Mouse (Mus musculus) adrenal gland, postnatal 25 days (tissue): Measurements from ENCODE around the gene Rab3gap2. TPM values are rescaled to one million over a fixed set of nuclear protein-coding genes. Genes with fewer than 3 reads are reported as not detected.
A peak's percentile ranks its signal among the peaks of the same experiment; 100 is the strongest.

Experiments
- DNase-seq: peaks from one replicate; pipeline ENCODE4 v3.0.0; 2021; ENCODE audit warnings: mixed read lengths
- total RNA-seq: library from RNA; stranded (reverse); gene quantifications from 2 replicates; pipeline ENCODE4 v1.2.3, GENCODE M21; 2021

Gene Rab3gap2
- total RNA-seq, 1 experiment from 2014 or later, result 60.8 TPM

DNA sequence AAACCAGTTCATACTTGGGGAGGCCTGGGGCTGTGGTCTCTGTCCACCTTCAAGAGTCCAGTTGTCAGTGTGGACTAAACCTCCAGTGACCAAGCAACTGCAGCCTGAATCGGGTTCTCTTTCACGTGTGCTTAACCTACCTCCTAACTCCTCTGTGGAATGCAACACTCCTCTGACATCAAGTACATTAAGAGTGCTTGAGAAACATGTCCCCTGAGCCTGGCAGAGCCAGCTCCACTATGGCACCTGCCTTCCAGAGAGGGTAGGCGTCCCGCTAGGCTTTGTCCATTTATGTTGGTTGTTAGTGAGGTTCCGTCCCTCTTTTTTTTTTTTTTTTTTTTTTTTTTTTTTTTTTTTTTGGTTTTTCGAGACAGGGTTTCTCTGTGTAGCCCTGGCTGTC lies 23.0 kb downstream of the Rab3gap2 start:
- no peak for DNase-seq

DNA sequence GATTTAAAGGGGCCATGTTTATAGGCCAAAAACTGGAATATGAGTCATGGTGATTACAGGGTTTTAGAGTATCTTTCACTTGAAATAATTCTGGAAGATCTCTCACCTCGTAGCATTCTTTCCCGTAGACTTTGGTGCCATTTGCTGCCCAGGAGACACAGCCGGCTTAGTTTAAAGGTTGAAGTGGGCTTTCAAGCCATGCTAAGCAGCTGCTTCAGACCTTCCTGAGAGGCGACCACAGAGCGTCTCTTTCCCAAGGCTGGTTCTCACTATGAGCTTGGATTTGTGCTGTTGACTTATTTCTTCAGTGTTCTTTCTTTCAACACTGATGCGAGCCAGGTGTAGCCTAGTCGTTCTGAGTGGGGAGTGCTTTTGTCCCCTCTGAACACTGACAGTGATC lies 23.8 kb downstream of the Rab3gap2 start:
- no peak for DNase-seq

DNA sequence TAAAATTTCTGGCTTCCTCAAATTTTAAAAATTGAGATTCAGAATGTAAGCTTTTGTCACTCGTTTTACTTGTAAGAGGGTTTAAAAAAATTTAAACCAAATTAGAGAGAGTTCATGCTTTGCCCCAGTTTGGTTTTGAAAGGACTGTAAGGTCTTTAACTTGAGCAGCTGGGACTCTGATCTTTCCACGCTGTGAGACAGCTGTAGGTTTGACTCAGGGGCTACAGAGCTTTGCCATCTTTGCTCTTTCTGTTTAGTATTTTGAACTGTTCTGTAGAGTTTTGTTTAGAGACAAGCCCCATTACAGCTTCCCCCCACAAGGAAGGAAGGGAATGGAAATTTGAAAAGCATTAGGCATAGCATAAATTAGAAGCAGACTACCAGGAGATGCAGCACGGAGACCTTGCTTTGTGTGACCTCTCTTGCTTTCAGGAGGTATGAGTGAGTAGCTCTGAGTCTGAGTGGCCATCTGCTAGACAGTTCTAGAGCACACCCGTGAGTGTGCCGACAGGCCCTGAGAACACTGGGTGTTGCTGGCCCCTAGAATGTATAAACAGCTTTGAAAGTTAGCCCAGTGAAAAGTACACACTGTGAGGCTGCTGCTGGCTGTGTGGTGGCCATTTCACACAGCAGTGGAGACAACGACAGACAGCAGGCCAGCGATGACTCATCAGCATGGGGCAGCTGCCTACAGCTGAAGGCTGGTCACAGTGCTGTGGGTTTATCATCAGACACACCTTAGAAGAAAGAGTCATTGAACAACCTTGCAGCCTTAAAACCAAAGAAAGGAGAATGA lies 25.7 kb downstream of the Rab3gap2 start:
- DNase-seq, result peak; percentile 65

DNA sequence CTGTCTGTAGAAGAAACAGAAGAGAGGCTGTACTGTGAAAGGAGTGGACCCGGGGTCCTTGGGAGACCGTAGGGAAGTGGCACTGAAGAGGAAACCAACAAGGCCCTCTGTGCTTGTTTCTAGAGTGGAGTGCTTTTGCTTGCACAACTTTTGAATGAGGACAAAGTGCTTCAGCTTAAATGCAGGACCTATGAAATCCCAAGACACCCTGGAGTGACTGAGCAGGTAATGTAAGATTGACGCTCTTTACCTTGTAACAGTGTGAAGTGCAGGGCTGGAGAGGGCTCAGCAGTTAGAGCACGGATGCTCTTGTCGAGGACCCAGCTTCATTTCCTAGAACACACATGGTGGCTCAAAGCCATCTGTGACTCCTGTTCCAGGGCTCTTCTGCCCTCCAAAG lies 31.9 kb downstream of the Rab3gap2 start:
- no peak for DNase-seq

DNA sequence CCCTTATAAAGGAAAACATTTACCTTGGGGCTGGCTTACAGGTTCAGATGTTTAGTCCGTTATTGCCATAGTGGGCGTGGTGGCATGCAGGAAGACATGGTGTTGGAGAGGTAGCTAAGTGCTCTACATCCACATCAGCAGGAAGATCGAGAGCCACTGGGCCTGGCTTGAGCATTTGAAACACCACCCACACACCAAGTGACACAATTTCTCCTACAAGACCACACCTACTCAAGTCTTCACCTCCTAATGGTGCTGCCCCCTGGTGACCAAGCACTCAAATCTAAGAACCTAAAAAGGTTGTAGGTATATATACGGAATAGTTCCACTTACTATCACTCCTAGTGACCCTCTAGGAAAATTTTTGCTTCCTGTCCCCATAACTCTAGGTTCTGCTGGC lies 32.6 kb downstream of the Rab3gap2 start:
- DNase-seq, result no peak

DNA sequence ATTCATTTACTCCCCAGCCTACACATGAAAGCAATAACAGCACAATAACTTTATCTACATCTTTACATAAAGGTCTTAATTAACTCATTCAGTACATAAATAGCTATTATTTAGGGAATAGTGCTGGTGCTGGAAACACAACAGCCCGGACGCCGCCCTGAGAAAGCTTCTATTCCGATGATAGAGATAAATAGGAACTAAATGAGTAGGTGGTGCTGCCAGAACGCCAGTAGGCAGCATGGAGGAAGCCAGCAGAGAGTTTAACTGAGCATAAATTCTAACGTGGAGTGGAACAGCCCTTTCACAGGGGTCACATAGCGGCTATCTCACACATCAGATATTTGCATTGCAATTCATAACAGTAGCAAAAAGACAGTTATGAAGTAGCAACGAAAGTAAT lies 39.1 kb downstream of the Rab3gap2 start:
- DNase-seq, result no peak

DNA sequence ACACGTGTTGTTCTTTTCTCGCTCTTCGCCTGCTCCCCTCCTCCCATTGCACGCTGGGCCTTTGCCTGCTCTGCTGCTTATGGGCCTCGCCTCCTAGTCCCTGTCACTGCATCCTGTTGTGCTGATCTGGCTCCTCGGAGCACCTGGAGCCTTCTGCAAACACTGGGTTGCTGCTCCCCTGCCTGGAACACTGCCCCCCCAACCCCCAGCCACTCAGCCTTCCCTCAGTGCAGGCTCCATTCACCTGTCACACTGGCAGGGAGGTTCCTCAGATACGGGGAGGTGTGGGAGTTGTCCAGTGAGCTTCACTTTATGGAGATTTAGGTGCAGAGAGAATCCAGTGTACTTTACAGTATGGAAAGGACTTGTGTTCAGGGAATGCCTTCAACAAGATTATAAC lies 41.5 kb downstream of the Rab3gap2 start:
- DNase-seq, result no peak

DNA sequence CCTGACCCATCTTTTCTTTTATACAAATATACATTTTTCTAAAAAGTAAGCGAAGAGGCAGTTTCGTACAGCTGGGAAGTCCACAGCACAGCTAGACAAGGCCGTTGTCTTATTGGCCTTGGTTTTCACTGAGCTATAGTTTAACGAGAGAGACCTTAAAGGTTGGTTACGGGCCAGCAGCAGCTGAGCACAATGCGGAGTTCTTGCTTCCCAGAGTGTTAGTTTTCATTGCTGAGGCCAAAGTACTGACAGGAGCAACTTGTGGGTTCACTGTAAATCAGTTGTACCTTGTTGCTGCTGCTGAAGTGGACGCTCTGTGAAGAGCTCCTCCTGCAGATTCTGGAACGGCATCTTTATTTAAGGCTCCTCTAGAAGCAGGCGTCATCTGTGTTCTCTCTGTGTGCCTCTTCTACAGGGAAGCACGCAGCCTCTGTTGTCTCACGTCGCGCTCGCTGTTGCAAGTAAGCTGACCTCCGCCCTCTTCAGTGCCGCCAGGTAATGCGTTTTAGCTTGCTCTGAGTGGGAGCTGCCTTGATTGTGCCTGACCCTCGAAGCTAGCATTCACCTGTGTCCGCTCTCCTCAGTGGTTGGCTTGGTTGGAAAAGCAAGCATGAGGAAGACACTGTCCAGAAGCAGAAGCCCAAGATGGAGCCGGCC lies 43.6 kb downstream of the Rab3gap2 start:
- DNase-seq, result no peak

DNA sequence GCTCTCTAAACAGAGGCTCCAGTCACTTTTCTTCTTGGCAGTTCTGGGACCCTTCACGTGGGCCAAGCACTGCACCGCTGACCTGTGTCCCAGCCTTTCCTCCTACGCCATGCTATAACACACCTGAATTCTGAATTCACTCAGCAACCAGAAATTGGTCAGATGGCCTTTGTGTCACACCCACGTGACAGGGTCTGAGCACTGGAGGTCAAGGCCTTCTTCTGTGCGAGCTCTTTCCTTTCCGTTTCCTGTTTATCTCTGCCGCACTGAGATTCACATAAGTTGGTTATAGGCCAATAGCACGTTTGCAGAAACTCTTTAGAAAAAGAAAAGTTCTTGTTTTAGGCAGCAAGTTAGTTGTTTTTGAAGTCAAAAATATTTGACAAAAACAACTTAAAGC lies 44.8 kb downstream of the Rab3gap2 start:
- no peak for DNase-seq

DNA sequence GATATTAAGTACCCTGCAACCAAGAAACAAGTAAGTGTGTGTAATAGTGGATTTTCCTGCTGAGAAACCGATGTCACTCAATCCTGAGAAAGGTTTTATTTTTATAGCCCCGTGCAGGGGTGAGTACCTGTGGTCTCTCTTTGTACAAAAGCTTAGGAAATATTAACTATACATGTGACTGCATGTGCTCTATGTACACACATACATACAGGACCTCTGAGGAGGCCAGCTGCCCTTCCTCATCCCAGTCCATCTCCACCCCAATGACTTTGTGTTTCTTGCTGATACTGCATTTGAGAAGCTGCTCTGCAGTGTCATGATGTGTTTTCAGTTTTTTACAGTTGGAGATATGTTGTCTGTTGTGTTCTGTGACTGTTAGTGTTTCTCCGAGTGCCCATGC lies 48.4 kb downstream of the Rab3gap2 start:
- no peak for DNase-seq

DNA sequence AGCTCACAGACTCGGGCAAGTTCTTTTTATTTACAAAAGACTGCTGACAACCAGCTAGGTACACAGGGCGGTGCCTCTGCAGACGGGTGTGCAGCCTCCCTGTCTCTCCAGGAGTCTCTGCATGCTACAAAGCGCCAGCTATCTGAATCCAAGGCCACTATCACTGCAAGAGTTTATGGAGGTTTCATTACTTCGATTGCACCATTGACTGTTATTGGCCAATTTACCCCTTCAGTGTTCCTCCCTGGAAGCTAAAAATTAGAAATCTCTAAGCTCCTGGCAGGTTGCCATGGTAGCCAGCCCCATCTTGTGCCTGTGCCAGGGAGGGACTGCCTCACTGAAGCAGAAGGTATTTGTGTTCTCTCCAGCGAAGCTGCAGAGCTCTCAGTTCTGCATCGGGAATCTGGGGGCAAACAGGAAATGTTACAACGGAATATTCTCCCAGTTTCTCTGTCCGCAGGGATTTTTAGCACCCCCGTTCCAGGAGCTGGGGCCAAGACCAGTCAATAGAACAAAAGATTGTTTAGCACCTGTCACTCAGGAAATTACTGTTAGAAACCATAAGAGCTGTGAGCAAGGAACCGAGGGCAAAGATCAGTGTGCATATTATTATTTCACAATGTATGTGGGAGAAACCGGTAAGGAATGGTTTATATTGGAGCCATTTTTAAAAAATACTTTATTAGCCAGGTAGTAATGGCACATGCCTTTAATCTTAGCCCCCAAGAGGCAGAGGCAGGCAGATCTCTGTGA lies 49.4 kb downstream of the Rab3gap2 start:
- peak; percentile 37 for DNase-seq

DNA sequence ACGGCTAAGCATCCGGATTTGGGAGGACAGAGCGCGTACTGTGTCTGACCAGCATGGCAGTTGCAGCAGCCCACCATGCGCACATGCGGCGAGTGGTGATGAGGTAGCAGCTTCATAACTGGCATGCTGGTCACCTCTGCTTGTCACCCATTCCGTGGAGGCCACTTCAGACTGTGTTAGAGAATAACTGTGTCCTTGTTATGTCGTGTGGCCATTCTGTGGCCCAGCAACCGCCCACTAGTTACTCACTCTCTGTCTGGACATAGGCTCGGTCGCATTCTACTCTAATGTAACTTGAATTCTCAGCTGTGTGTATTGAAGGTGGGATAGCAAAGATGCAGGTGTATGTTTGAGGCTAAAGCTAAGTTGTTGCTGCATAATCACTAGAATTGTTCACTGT lies 51.4 kb downstream of the Rab3gap2 start:
- DNase-seq, result no peak

DNA sequence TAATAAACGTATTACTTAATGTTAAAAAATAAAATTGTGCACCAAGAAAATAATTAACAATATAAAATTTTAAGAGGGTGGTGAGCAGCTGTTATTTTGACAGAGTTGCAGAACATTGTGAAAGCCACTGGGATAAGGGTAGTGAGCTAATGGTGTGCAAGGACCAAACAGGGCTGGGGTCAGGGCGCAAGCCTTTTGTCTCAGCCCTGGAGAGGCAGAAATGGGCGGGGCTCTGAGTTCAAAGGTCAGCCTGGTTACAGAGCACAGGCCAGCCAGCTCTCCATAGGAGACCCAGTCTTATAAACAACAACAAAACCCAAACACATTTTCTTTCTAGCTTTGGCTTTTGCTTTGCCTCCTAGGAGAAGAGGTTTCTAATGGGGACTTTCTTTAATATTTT lies 52.8 kb downstream of the Rab3gap2 start:
- peak; percentile 15 for DNase-seq

DNA sequence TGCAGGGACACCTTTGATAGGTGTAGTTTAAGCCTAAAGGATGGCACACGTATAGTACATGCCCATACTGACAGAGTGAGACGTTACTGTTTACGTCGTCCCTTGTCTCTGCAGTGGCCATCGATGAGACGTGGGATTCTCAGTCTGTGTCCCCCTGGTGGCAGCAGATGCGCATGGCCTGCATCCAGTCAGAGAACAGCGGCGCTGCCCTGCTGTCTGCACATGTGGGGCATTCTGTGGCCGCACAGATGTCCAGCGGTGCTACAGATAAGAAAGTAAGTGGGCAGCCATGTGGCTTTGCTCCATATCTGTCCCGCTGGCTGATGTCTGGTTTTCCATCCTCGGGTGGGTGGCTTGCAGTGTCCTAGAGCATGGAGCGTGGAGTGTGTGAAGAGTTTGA lies 58.6 kb downstream of the Rab3gap2 start:
- DNase-seq, result no peak

DNA sequence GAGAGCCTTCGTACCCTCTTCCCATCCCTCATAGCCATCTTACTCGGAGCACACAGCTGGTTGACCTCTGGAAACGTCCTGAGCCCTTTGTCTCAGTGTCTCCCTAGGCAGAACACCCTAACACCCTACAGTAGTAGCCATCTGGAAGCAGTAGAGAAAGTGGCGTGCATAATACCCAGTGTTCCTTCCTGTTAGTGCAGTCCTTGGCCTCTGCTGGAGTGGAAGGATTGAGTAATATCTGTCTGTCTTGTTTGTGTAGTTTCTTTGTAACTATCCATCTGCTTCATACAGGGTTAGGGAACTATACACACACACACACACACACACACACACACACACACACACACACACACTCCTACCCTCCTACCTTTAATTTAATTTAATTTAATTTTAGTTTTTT lies 64.8 kb downstream of the Rab3gap2 start:
- DNase-seq, result no peak

DNA sequence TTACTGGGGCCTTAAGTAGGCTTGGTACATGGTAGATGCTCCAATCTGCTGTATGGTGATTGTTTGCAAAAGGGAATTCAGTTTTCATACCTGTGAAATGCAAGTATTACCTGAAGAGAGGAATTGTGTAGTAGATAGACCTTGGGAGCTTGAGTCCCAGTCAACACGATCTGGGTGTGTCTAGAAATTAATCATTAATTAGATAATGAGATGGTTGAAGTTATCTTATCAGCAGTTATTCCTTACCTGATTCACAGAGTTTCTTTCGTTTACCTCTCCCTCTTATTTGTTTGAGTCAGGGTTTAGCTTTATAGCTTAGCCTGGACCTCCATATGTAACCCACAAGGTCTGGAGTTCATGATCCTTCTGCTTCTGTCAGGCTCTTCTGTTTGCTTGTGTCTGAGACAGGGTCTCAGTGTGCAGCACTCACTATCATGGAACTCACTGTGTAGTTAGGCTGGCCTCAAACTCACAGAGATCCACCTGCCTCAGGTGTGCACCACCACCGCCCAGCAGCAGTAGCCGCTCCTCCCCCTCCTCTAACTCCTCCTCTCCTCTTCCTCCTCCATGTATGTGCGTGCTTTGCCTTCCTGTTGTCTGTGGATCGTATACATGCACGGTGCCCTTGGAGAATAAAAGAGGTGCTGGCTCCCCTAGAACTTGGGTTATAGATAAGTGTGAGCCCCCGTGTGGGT lies 66.6 kb downstream of the Rab3gap2 start:
- DNase-seq, result no peak

DNA sequence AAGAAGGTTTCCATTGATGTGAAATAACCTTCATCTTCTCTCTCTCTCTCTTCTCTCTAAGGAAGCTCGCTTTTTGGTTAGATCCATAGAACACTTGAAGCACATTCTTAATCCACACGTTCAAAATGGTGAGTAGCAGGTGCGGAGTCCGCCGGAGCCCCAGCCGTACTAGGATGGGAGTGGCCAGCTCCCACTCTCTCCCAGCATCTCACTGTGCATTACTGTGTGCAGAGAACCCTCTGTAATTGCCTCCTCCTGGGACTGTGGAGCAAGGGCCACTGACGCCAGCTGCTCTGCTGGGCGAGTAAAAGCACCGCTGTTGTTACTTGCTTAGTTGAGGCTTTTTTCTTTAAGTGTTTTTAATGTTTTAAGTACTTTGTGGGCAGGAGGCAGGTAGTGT lies 67.5 kb downstream of the Rab3gap2 start:
- DNase-seq, result no peak

DNA sequence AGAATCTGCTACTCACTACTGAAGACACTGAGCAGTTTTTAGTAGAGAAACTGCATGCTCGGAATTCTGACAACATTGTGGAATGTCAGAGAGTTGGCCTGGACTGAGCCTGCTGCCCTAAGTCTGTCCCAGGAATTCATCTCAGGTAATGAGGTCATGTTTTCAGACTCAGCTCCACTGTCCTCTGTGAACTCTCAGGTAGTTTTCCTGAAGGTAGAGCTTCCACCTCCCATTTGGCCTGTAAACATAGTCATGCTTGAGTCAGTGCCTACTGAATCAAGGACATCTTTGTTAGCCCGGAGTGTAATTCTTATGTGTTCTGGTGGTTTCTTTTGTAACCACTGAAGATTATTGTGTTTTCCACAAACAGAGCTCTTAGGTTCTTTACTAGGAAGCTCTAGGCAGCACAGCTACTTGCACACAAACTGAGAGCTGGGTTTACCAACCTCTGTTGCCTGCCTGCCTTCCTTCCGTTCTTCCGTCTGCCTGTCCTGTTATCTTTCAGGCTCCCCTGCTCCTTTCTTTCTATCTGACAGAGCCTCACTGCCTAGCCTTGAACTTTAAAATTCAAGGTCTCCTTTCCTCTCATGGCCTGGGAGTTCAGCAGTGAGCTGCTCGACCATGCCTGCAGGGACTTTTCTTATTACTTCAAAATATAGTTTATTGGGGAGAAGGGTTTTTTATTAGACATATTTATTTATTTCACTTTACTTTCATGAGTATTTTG lies 71.1 kb downstream of the Rab3gap2 start:
- no peak for DNase-seq

DNA sequence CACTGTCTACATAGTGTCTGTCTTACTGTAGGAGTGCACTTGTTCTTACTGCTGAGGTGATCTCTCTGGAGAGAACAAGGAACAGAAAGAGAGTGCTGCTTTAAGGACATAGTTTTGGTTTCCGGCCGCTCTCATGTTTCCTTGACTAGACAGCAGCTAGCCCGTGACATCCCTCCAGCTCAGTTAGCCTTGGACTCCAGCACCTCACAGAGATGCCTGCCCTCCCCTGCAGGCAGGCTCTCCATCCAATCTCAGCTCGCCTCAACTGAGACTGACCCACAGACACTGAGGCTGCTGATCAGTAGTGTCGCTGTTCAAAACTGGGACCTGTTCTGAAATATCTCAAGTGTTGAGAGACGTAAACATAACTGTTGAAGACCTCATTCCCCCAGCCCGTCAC lies 72.1 kb downstream of the Rab3gap2 start:
- DNase-seq, result peak; percentile 41

DNA sequence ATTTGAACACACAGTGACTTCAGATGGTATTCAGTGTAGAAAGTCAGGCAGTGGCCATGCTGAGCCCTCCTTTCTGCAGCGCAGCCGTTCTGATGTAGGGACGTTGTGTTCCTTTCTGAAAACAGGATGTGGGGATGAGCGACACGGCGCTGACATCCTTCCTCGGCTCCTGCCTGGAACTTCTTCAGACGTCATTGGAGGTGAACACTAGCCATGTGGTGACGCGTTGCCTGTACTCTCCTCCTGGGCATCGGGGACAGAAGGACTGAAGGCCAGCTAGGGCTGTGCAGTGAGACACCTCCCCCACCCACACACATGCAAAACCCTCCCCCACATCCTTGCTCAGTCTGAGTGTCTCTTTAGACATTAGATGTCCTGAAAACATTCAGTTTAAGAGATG lies 73.1 kb downstream of the Rab3gap2 start:
- no peak for DNase-seq

DNA sequence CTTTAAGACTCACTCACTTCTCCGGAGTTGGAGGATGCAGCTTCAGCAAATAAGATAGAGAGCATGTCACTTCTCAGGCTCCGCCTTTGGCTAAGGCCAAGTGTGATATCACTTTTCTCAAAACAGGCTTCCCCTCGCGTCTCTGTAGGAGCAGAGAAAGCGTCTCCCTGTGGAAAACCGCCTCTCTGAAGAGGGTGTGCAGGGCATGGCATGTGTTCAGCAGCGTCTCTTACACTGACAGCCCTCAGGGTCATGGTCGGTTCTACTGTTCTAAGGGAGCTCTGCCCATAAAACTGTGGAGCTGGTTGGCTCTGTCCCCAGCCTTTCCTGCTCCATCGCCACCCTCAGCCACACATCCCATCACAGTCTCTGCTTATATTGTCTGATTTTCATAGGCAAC lies 75.4 kb downstream of the Rab3gap2 start:
- no peak for DNase-seq

DNA sequence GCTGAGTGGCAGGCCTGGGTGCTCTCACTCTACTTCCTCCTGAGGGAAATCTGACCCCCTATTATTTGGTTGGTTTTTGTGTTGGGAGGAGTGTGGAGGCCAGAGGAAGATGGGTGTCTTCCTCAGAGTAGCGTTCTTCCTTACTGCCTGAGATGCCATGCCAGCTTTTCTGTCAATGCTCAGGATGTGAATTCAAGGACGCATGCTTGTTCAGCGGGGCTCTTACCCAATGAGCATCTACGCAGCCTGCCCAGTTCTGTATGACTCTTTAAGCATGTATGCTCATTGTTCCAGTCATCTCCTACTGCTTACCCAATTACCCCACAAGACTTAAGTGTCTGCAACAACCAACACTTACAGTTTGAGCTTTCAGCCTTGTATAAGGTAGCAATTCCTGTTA lies 76.7 kb downstream of the Rab3gap2 start:
- DNase-seq, result no peak
